Mouse (Mus musculus) frontal cortex, postnatal 36 days (tissue): ENCODE data around the gene Epn2.

ENCODE experiments used
- DNase-seq, 2 experiments: peaks; one replicate each; pipeline ENCODE4 v3.0.0; 2022; ENCODE audit warnings: low spot score in 2 of 2

Epn2 gene

GRCm38 (mm10) chr11:61489874-61490273 lies 89.6 kb downstream of the Epn2 start:
- no peak for DNase-seq

- DNase-seq = no peak
These were observed 90.4 kb downstream of the Epn2 start for GRCm38 (mm10) chr11:61489085-61489484.

GRCm38 (mm10) chr11:61487936-61488335 lies 91.6 kb downstream of the Epn2 start:
- DNase-seq = no peak

- no peak for DNase-seq
These were observed 92.1 kb downstream of the Epn2 start for GRCm38 (mm10) chr11:61487401-61487800.

- no peak for DNase-seq
These were observed 92.8 kb downstream of the Epn2 start for GRCm38 (mm10) chr11:61486458-61487219.

GRCm38 (mm10) chr11:61485541-61486457 lies 93.7 kb downstream of the Epn2 start:
- DNase-seq = no peak

GRCm38 (mm10) chr11:61484613-61485540 lies 94.6 kb downstream of the Epn2 start, which contains the start of gene Mfap4:
TSS of gene Mfap4 (plus strand) at chr11:61485431.
- peak; percentile 74 to 78 for DNase-seq

- no peak for DNase-seq
These were observed 95.3 kb downstream of the Epn2 start for GRCm38 (mm10) chr11:61484256-61484612.

GRCm38 (mm10) chr11:61483226-61483845 lies 96.2 kb downstream of the Epn2 start:
- DNase-seq = no peak

- no peak for DNase-seq
These were observed 98.0 kb downstream of the Epn2 start for GRCm38 (mm10) chr11:61481239-61482090.

GRCm38 (mm10) chr11:61478788-61479187 lies 100.7 kb downstream of the Epn2 start:
- DNase-seq = no peak

- DNase-seq = no peak
These were observed 101.7 kb downstream of the Epn2 start for GRCm38 (mm10) chr11:61477566-61478508.

GRCm38 (mm10) chr11:61476786-61477382 lies 102.6 kb downstream of the Epn2 start:
- DNase-seq = peak in 1 of 2 experiments; percentile 37

GRCm38 (mm10) chr11:61473630-61474029 lies 105.9 kb downstream of the Epn2 start:
- no peak for DNase-seq

GRCm38 (mm10) chr11:61470880-61471279 lies 108.6 kb downstream of the Epn2 start:
- DNase-seq = no peak

- no peak for DNase-seq
These were observed 110.1 kb downstream of the Epn2 start for GRCm38 (mm10) chr11:61469317-61469917.

GRCm38 (mm10) chr11:61468534-61468933 lies 111.0 kb downstream of the Epn2 start:
- DNase-seq = no peak
